ENCODE assay signal across 9 mouse cellular contexts in genomic region chr1:155027583-155027982, GRCm38 (mm10).
DNase-seq lines count a peak whose midpoint lies in the region; ATAC-seq lines count a peak whose summit lies in the region.
"Had no signal": no experiment of that assay in that cellular context is flagged by ENCODE, and none has a peak within 500 bp of the region (broad histone marks: within the 10 kb centered on the region; RNA-seq: fewer than 3 reads in every experiment).

No protein-coding gene starts in this region.

- no peaks in the 10 kb centered on the region for H3K27me3 ChIP-seq in hindbrain, embryonic 15.5 days
- peaks cover 5% of the 10 kb centered on the region; the same call in 1 of the 2 replicates for H3K27me3 ChIP-seq in hindbrain, embryonic 13.5 days
- H3K27me3 ChIP-seq in forebrain, embryonic 14.5 days (replicated peaks; ENCODE audit: control insufficient read depth, insufficient read depth, low read length): no peaks in the 10 kb centered on the region
- peaks cover 36% of the 10 kb centered on the region for H3K27me3 ChIP-seq in midbrain, embryonic 10.5 days (ENCODE audit: low read depth, poor library complexity, severe bottlenecking)

- 0 out of 2 replicates have a peak, but pooled peaks have one; percentile 25 for ATAC-seq in hindbrain, embryonic 15.5 days (ENCODE audit: low FRiP score, low read depth)
- ATAC-seq in hindbrain, embryonic 13.5 days (ENCODE audit: low FRiP score): no peak
- ATAC-seq in forebrain, embryonic 14.5 days: no peak; the same call in 1 of the 2 replicates
- ATAC-seq in neutrophil, adult 5-6 weeks (ENCODE audit: extremely low read depth, insufficient number of reproducible peaks, low FRiP score, poor library complexity, severe bottlenecking): peak; percentile 89

- DNase-seq in MEL-GATA-1-ER (ENCODE audit: extremely low read depth, low read depth): peak; percentile 44
- DNase-seq in forebrain, embryonic 14.5 days (ENCODE audit: low spot score): peak; percentile 35
- DNase-seq in left cerebral cortex, adult 9 months (ENCODE audit: low spot score in 2 of 2): peak; percentile 69 to 74
- DNase-seq in cerebellum, adult 11-12 months: no peak
- no peak for DNase-seq in midbrain, embryonic 10.5 days (ENCODE audit: low spot score)

- H3K4me3 ChIP-seq in hindbrain, embryonic 15.5 days: no peak overlapping the region
- no peak overlapping the region for H3K4me3 ChIP-seq in hindbrain, embryonic 13.5 days
- H3K4me3 ChIP-seq in forebrain, embryonic 14.5 days (ENCODE audit: low read depth, low read length): no peak overlapping the region
- no peak overlapping the region for H3K4me3 ChIP-seq in midbrain, embryonic 10.5 days

- H3K4me2 ChIP-seq in hindbrain, embryonic 15.5 days: no peak overlapping the region
- H3K4me2 ChIP-seq in hindbrain, embryonic 13.5 days: no peak overlapping the region
- H3K4me2 ChIP-seq in forebrain, embryonic 14.5 days (ENCODE audit: low read length): no peak overlapping the region

- H3K9me3 ChIP-seq in hindbrain, embryonic 15.5 days: no peaks in the 10 kb centered on the region
- H3K9me3 ChIP-seq in hindbrain, embryonic 13.5 days: no peaks in the 10 kb centered on the region
- H3K9me3 ChIP-seq in forebrain, embryonic 14.5 days (replicated peaks; ENCODE audit: control insufficient read depth, low read length): no peaks in the 10 kb centered on the region
- H3K9me3 ChIP-seq in midbrain, embryonic 10.5 days (replicated peaks): no peaks in the 10 kb centered on the region

- WGBS in hindbrain, embryonic 15.5 days: 66% methylated on average over 8 of the region's 8 CpGs
- WGBS in hindbrain, embryonic 13.5 days: 33% methylated on average over 6 of the region's 8 CpGs
- WGBS in forebrain, embryonic 14.5 days: 52% methylated on average over 6 of the region's 8 CpGs
- 62% methylated on average over 7 of the region's 8 CpGs for WGBS in midbrain, embryonic 10.5 days

- no peak overlapping the region for H3K27ac ChIP-seq in hindbrain, embryonic 15.5 days (replicated peaks)
- H3K27ac ChIP-seq in hindbrain, embryonic 13.5 days: no peak overlapping the region
- no peak overlapping the region for H3K27ac ChIP-seq in forebrain, embryonic 14.5 days (ENCODE audit: low read depth, low read length)
- no peak overlapping the region for H3K27ac ChIP-seq in midbrain, embryonic 10.5 days (replicated peaks)
- H3K27ac ChIP-seq: macrophage had no signal

- H3K9ac ChIP-seq in hindbrain, embryonic 15.5 days: no peak overlapping the region
- H3K9ac ChIP-seq in hindbrain, embryonic 13.5 days: no peak overlapping the region
- H3K9ac ChIP-seq in forebrain, embryonic 14.5 days (ENCODE audit: low read length): no peak overlapping the region

- H3K36me3 ChIP-seq in hindbrain, embryonic 15.5 days: no peaks in the 10 kb centered on the region
- H3K36me3 ChIP-seq in hindbrain, embryonic 13.5 days: no peaks in the 10 kb centered on the region
- H3K36me3 ChIP-seq in forebrain, embryonic 14.5 days (ENCODE audit: control insufficient read depth, insufficient read depth, low read length): no peaks in the 10 kb centered on the region
- H3K36me3 ChIP-seq in midbrain, embryonic 10.5 days: no peaks in the 10 kb centered on the region

- H3K4me1 ChIP-seq in hindbrain, embryonic 15.5 days (replicated peaks): peaks cover 24% of the 10 kb centered on the region; the same call in 1 of the 2 replicates
- H3K4me1 ChIP-seq in hindbrain, embryonic 13.5 days (replicated peaks): peaks cover 37% of the 10 kb centered on the region
- 0 out of 2 replicates have a peak, but pooled peaks cover 2% of the 10 kb centered on the region for H3K4me1 ChIP-seq in forebrain, embryonic 14.5 days (ENCODE audit: control insufficient read depth, insufficient read depth, low read length)
- H3K4me1 ChIP-seq in midbrain, embryonic 10.5 days: peaks cover 39% of the 10 kb centered on the region

Comparison
In these comparisons a context has a peak if more than half of its experiments do, and no peak if none do; other contexts are left out.
1. ATAC-seq: peak in hindbrain, embryonic 15.5 days (single experiment) and neutrophil, adult 5-6 weeks (single experiment); none in hindbrain, embryonic 13.5 days (single experiment) and forebrain, embryonic 14.5 days (single experiment).
2. DNase-seq: peak in MEL-GATA-1-ER (single experiment), forebrain, embryonic 14.5 days (single experiment) and left cerebral cortex, adult 9 months (2 of 2); none in cerebellum, adult 11-12 months (single experiment) and midbrain, embryonic 10.5 days (single experiment).